Mouse (Mus musculus) spleen, embryonic (tissue): ENCODE results near the gene Tdp2.
"Not testable (repeated sequence)": the region's sequence is repeated elsewhere in the genome, so short reads cannot be mapped to it uniquely, and the experiment has no call there.

Experiments
- CTCF ChIA-PET: fragments of 350-600 bp; sonication (Branson Sonifier 250); formaldehyde crosslinking; loops from one replicate; lab custom pipeline; 2022; lab: Charles Lee

Gene Tdp2

GRCm38 (mm10) chr13:24822663-24823343, 8.7 kb upstream of the Tdp2 start:
- CTCF ChIA-PET = interaction anchor here (0.6 kb wide), 1 partner anchor 81 kb away, joined by 3 read pairs; no protein-coding TSS in a partner anchor

- CTCF ChIA-PET = no interaction called here
These were observed 6.8 kb upstream of the Tdp2 start for GRCm38 (mm10) chr13:24824647-24825046.

- CTCF ChIA-PET = no interaction called here
These were observed 5.9 kb upstream of the Tdp2 start for GRCm38 (mm10) chr13:24825587-24825986.

GRCm38 (mm10) chr13:24826116-24826515, 5.4 kb upstream of the Tdp2 start:
- CTCF ChIA-PET = no interaction called here

GRCm38 (mm10) chr13:24830756-24831352, 625 bp upstream of the Tdp2 start:
- CTCF ChIA-PET = no interaction called here

GRCm38 (mm10) chr13:24832131-24832810, 792 bp downstream of the Tdp2 start:
- CTCF ChIA-PET = no interaction called here

GRCm38 (mm10) chr13:24832811-24833155, 1.3 kb downstream of the Tdp2 start:
- CTCF ChIA-PET = no interaction called here

GRCm38 (mm10) chr13:24837765-24838164, 6.3 kb downstream of the Tdp2 start:
- CTCF ChIA-PET = not testable (repeated sequence)

- CTCF ChIA-PET = no interaction called here
These were observed 8.4 kb downstream of the Tdp2 start for GRCm38 (mm10) chr13:24839831-24840230.

GRCm38 (mm10) chr13:24841702-24842101, 10.2 kb downstream of the Tdp2 start:
- CTCF ChIA-PET = interaction anchor here (0.6 kb wide), 1 partner anchor 23 kb away, joined by 3 read pairs; no protein-coding TSS in a partner anchor

- CTCF ChIA-PET = no interaction called here
These were observed 13.8 kb downstream of the Tdp2 start, which contains the start of gene D130043K22Rik for GRCm38 (mm10) chr13:24844983-24845955. Gene D130043K22Rik, plus strand, starts transcription at chr13:24845135.

GRCm38 (mm10) chr13:24849318-24849717, 17.8 kb downstream of the Tdp2 start:
- CTCF ChIA-PET = no interaction called here

- CTCF ChIA-PET = no interaction called here
These were observed 20.5 kb downstream of the Tdp2 start for GRCm38 (mm10) chr13:24851989-24852388.

GRCm38 (mm10) chr13:24852570-24852969, 21.1 kb downstream of the Tdp2 start:
- CTCF ChIA-PET = interaction anchor here (0.7 kb wide), 1 partner anchor 130 kb away, joined by 3 read pairs; no protein-coding TSS in a partner anchor

- CTCF ChIA-PET = no interaction called here
These were observed 27.6 kb downstream of the Tdp2 start for GRCm38 (mm10) chr13:24859115-24859514.

GRCm38 (mm10) chr13:24861084-24861483, 29.6 kb downstream of the Tdp2 start:
- CTCF ChIA-PET = no interaction called here

GRCm38 (mm10) chr13:24862021-24862420, 30.5 kb downstream of the Tdp2 start:
- CTCF ChIA-PET = interaction anchor here (0.5 to 0.9 kb wide), 2 partner anchors 27 to 1069 kb away, joined by 3 read pairs; no protein-coding TSS in a partner anchor

- CTCF ChIA-PET = interaction anchor here (0.5 to 0.9 kb wide), 2 partner anchors 27 to 1069 kb away, joined by 3 read pairs; no protein-coding TSS in a partner anchor
These were observed 31.0 kb downstream of the Tdp2 start for GRCm38 (mm10) chr13:24862520-24862919.

- CTCF ChIA-PET = no interaction called here
These were observed 35.2 kb downstream of the Tdp2 start for GRCm38 (mm10) chr13:24866430-24867402.

GRCm38 (mm10) chr13:24867789-24868188, 36.3 kb downstream of the Tdp2 start:
- CTCF ChIA-PET = no interaction called here
